Mouse (Mus musculus): ENCODE measurements around the gene Mlxip. TPM values are rescaled to one million over a fixed set of nuclear protein-coding genes. Genes with fewer than 3 reads are reported as not detected.
A peak's percentile ranks its signal among the peaks of the same experiment; 100 is the strongest.

The Mlxip gene
- total RNA-seq, 2 experiments from 2014 or later: 57.4 to 57.6 TPM

DNA sequence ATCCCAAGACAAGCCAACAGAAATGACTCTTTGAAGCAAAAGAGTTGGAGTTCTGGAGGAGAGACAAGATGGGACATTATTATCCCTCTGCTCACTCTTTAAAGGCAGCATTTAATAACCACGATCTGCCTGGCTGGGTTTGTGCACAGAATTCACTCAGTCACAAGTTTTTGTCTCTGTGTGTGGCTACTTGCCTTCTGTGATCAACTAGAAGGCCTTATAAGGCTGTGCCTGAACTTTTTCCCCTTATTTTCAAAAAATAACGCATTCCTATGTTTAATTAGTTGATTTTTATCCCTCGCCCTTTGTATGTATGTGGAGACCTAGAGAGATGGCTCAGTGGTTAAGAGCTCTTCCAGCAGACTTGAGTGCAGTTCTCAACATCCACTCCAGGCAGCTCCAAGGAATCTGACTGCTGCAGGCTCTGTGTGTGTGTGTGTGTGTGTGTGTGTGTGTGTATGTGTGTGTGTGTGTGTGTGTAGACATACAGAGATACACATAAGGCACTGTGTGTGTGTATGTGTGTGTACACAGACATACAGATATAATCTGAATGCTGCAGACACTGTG is 37.8 kb downstream of the Mlxip start:
- no peak for DNase-seq

DNA sequence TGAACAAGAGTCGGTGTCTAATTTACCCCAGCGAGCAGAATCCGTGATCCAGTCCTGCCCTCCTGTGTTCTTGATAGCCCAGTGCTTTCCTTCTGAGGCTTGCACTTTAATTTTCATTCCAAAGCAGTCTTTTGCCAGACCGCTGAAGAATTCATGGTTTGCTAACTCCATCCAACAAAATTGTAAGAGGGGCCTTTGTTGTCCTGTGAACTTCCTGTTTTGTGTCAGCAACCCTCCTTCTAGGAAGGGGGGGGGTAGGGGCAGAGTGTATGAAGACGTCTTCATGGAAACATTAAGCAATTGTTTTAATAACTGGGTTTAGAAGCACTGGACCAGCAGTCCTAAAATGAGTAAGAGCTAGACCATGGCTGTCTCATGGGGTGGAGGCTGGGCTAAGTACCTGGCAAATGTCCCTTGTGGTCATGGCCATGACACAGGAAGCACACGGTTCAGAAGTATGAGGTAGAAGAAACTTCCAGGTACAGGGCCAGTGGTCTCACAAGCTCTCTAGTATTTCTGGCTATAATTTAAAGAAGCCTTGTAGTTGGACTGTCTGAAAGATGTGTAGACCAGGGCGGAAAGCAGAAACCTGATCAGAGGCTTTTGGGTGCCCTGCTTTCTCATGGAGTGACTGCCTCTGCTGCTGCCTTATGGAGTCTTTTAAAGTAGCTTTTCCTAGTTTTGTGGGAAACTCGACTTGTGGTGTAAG is 41.6 kb downstream of the Mlxip start:
- DNase-seq: no peak

DNA sequence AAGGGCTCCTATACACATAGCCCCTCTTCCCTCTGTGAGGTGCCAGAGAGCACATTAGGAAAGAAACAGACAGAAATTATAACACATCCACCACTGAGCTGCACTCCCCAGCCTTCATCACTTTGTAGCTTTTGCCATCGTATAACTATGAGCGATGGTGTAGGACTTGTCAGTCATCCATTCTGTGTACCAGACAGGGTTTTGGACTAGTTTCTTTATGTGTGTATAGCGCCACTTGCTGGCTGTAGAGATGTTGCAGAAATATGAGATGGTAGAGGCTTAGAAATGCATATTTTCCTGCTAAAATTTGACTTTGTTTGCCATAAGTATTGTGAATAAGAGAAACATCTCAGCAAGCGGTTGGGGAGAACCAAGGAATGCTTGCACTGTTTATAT is 42.2 kb downstream of the Mlxip start:
- no peak for DNase-seq

DNA sequence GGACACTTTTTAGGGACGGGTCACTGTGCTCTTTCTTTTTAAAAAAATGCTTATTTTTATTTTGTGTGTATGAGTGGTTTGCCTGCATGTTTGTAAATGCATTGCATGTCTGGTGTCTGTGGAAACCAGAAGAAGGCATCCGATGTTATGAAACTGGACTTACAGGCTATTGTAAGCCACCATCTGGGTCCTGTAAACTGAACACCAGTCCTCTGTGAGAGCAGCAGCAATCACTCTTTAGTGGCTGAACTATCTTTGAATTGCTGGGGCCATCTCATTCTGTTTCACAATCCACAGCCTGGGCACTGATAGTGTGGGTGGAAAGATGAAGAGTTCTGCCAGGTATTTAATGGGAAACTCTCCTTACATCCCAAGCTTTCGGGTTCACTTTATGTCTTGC is 43.8 kb downstream of the Mlxip start:
- no peak for DNase-seq

DNA sequence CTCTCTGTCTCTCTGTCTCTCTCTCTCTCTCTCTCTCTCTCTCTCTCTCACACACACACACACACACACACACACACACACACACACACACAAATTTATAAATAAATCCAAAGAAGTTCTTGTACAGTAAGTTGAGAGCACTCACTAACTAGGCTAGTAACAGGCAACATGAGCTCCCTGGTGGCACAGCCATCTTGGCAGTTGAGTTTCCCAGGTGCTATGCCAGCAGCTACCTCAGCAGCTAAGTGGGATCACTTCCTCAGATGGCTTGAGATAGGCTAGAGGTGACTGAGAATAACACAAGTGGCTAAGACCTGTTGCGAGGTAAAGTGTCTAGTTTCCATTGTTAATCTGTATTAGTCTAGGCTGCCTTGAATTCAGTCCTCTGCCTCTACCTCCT is 44.7 kb downstream of the Mlxip start:
- peak; percentile 31 for DNase-seq

DNA sequence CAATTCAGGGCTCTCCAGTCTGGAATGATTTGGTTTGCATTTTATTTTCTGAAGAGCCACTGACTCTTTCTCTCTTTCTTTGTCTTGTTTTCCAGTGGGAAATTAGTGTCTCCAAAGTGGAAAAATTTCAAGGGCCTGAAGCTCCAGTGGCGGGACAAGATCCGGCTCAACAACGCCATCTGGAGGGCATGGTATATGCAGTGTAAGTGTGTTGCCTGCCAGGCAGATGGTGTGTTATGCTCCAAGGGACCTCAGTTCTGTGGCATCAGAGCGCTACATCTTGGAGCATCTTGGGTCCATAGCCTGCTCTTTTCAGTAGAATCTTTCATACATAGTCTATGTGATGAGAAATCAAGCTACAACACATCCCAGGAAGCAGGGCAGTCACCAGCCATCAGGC is 45.3 kb downstream of the Mlxip start:
- peak; percentile 52 for DNase-seq

DNA sequence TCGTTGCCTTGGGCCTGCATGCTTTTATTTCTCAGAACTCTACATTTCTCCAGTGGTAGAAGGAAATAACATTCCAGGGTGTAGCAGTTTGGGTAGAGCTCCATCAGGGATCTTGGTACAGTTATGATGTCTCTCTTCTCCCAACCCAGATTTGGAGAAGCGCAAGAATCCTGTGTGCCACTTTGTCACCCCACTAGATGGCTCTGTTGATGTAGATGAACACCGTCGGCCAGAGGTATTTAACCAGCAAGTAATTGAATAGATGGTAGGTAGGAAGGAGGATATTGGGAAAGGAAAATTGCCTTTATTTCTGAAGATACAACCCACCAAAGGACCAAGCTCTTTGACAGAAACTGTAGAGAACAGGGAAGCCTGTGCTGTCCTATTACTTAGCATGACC is 46.1 kb downstream of the Mlxip start:
- DNase-seq: no peak

DNA sequence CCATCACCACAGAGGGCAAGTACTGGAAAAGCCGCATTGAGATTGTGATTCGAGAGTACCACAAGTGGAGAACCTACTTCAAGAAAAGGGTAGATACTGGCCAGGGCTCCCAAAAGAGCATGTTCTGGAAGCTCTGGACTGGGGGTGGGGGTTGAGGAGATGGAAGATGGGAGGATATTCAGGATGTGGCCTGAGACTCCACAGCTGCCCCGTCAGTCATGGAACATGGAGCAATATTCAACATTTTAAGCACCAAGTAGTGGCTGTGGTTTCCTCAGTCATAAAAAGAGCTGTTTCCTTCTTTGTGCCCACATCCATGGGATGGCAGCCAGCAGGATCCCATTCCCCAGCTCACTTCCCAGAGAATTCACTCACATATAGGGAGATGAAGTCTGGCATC is 47.7 kb downstream of the Mlxip start:
- no peak for DNase-seq

DNA sequence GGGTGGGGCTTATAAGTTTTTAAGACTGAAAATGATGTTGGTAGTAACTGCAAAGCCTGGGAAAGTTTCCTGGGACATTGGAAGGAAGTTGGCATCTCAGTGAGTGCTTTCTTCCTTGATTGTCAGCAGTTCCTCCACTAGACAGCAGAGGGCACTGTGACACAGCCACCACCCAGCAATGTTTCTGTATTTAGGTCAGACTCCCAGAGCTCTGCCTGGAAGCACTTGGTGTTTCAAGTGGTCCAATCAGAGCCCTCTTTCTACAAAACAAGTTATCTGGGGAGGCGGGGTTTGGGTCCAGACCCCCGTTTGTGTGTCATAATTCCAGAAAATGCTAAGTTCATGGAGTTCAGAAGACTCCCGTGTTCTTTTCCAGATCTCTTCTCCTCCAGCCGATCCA is 49.5 kb downstream of the Mlxip start:
- peak; percentile 73 for DNase-seq

DNA sequence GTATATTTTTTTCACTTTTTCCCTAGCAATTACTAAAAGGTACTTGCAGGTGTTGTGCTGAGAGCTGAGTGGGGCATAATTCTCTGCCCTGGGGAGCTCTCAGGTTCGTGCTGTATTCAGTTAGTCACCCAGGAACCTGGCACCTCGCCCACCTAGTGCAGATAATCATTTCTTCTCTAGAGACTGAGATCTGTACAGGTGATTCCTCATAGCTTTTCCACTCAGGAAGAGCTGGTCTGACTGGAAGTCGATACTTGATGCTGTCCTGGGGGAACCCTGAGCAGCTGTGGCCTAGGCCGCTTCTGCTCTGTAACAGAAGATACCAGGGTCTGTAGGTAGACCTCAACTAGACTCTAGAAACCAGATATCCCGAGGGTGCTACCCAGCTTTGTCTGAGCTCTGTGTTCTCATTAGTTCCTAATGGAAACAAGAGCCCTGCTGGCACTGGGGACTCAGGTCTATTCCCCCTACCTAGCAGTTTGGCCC is 50.3 kb downstream of the Mlxip start:
- no peak for DNase-seq

DNA sequence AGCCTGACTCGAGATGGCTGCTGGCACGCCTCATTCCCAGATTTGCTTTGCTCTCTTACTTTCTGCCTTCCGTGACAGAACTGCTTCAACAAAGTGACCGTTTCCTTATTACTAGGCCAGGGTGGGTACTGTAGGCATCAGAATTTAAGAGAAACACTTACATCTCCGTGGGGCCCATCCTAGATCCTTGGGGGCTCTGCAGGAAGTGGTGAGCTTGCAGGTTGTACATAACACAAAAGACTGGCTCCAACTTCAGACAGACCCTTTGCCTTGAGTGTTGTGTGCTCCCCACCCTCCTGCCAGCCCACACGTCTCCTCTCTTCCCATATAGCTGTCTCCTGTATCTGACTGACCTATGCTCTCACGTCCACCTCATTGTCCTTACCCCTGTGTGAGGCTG is 57.3 kb downstream of the Mlxip start:
- DNase-seq: no peak

DNA sequence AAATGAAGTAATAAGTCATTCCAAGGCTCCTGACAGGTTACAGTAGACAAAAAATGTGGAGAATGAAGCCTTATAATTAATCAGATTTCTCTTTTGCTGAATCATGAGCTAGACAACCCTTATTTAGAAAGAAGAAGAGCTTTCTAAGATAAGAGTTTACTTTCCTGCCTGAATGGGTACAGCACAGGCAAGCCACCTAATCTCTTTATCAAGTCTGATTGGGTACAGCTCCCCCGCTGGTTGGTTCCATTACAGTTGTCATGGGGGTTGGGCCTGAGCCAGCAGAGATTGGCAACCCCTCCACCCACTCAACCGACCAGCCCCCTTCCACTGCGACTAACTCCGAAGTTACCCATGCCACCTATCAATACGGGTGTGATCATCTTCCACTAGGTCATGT is 66.8 kb downstream of the Mlxip start:
- DNase-seq: no peak

DNA sequence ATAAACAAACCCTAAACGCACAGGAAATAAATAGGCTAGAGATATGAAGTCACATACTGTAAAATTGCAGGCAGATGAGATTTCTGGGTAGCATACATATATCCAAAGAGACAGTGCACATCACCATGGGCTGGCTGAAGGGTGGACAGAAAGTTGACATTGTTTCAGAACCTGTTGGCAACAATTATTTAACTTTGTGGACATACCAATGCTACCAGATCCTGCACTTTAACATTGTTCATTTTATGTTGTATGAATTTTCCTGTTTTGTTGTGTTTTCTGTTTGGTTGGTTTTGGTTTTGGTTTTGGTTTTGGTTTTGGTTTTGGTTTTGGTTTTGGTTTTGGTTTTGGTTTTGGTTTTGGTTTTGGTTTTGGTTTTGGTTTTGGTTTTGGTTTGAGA is 70.0 kb downstream of the Mlxip start:
- DNase-seq: no peak

DNA sequence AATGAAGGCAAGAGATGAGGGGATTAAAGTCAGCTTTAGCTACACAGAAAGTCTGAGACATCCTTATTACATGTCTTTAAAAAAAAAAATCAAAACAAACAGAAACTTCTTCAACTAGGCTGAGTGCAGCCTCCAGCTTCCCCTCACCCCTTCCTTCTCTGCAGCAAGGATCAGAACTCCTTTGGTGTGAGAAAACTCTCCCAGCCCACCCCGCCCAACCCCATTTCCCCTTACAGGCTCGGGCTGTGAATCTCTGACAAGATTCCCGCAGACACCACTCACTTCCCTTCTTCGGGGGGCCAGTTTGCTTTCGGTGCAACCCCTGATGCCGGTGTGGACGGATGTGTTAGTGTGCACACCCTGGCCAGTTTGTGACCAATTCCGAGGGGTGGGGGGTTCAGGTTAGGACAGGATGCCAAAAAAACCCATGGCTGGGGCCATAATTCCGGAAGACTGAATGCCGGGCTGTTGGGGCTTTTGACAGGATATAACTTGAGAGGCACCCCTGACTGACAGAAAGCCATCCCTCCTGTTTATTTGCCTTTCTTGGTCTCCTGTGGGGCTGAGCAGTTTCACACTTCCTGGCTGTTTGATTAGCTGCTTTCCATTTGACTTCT is 76.3 kb downstream of the Mlxip start:
- DNase-seq: no peak

DNA sequence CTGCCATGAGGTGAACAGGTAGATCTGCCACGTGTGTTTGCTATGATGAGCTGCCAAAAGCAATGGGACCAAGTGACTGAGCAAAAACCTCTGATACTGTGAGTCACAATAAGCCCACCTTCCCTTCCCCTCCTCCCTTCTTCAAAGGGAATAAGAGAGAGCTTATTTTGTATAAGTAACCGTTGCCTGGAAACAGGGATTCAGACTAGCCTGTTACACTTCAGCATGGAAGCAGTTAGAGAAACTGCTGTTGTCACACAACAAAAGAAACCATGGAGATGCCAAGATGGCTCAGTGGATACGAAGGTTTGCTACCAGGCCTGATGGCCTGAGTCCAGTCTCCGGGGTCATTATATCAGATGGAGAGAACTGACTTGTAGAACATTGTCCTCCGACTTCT is 79.2 kb downstream of the Mlxip start:
- no peak for DNase-seq

DNA sequence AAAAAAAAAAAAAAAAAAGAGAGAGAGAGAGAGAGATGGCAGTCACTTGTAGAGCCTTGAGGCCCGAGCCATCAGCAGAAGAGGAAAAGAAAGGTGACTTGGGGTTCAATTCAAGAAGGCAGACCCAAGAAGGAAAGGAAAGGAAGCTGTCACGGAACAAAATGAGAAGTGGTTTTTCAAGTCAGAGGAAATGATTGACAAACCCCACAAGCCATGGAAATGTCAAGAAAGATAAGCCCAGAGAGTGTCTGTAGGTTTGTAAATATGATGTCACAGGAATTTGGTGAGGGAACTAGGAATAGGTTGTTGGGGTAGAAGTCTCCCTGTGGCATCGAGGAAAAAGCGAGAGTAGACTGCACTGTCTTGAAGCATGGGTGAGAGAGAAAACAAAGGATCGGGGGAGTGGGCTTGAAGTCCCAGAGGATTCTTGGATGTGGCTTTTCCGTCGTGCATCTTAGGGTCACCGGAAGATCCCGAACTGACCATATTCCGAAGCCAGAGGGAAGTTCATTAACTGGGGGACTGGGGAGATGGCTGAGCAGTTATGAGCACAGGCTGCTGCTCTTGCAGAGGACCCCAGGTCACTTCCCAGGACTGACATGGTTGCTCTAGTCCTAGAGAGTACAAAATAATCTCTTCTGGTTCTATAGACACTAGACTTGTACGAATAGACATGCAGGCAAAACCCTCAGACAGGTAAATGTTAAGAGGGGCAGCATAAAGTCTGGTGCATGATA is 93.2 kb downstream of the Mlxip start:
- no peak for DNase-seq

DNA sequence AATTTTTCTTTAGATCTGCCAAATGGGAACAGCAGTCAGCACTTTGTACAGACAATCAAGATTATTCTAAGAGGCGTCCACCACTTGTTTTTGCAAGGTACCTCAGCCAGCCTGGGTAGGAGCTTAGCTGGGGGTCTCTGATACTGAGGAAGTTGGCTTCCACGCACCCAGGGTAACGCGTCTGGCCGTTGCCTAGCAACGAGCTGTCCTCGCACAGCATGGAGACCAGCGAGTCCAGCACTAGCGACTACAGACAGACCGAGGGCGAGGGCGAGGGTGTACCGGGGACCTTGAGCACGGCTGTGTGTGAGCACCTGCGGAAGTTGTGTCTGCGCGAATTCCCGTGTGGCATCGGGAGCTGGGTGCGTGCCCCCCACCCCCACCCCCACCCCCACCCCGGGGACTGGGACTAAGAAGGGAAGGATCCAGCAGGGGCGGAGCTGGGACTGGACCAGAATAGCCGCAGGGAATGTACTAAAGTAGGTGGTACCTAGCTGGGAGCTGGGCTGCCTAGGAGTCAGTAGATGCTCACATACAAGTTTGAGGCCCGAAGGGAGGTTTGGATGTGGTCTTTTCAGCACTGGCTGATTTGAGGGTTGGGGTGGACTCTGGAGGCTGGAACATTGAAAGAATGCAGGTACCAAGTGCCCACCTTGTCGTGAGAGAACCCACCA is 94.7 kb downstream of the Mlxip start, which contains the start of the genes Lrrc43 and Il31:
Gene Lrrc43 (plus strand): TSS at position 194 of the 674 bp plus-strand sequence.
Gene Il31 (minus strand): TSS at position 378 of the 674 bp plus-strand sequence.
- no peak for DNase-seq

DNA sequence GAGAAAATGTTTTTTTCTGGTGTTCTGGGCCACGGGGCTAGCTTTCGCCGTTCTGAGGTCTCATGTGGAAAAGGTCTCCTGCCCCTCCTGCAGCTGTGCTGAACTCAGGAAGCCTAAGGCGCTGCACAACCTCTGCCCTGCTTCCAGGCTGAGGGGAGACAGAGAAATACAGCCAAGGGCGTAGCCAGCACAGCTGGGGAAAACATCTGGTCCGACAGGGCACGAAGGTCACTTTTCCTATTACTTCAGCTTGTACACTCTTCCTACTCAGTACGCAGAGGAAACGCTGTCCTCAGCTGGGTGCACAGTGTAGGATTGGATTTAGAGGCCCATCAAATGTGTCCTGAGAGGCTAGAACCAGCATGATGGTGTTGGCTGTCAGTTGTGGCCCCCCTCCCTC is 95.3 kb downstream of the Mlxip start:
- no peak for DNase-seq

DNA sequence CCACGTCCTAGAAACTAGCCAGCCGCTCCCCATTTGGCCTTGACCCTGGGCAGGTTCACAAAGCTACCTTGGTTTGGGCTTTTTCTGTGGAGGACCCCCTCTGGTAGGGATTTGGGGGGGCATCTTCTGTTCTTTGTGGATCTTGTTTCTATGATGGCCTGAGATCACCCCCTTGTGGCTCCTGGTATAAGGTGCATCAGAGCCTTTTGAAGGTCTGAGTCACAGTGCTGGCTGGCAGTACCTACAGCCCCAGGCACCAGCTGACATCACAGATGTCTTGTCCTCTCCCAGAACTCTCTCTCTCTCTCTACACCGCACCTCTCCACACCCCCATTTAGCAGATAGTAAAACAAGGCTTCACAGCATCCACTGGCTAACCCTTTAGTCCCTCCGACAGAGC is 105.1 kb downstream of the Mlxip start:
- DNase-seq: no peak

DNA sequence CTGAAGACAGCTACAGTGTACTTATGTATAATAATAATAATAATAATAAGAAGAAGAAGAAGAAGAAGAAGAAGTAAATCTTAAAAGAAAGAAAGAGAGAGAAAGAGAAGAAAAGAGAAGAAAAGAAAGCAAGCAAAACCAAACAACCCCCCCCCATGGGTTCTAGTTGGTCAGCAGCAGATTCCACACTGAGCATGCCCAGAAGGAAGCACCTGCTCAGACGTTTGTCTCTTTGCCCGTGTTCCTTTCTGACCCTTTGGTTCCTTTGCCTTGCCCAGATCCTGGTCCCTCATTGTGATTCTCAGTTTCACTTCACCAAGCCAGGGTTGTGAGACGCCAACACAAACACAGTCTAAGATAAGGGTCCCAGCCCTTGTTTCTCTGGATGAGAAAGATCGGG is 107.4 kb downstream of the Mlxip start:
- no peak for DNase-seq

Data from gastrocnemius, postnatal 10 days (tissue).